Mouse (Mus musculus) adrenal gland, postnatal 10 days (tissue): ENCODE measurements at regions not wholly inside any gene's neighbourhood (a gene's known extent, or its start where the extent isn't known, plus 50 kb on each side); places are given as distances from the start of the nearest gene placed in this dataset.
A peak's percentile ranks its signal among the peaks of the same experiment; 100 is the strongest.

Experiments
- DNase-seq: peaks from one replicate; pipeline ENCODE4 v3.0.0; 2021; ENCODE audit warnings: mixed read lengths

- DNase-seq: peak; percentile 51
Measured at GRCm38 (mm10) chr3:38128486-38129166, 356.0 kb downstream of the Ankrd50 start.

GRCm38 (mm10) chr3:38116071-38116787 is 368.4 kb downstream of the Ankrd50 start:
- no peak for DNase-seq

DNA sequence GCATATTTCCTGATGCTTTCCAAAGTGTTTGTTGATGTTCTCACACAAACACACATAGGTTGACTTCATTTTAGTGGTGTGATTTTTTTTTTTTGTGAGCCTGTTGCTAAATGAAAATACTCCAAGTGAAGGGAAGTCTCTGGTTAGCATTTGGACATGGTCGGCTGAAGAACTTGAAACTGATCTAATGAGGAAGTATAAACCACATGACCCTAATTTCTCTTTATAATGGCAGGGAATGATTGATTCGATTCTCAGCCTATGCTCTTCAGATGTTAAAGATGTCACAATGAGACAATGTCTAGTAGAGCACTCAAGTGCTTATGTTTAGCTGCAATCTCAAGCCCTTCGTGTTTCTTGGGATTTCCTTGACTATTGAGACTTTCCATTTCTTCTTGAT is 372.1 kb downstream of the Ankrd50 start:
- DNase-seq: no peak

DNA sequence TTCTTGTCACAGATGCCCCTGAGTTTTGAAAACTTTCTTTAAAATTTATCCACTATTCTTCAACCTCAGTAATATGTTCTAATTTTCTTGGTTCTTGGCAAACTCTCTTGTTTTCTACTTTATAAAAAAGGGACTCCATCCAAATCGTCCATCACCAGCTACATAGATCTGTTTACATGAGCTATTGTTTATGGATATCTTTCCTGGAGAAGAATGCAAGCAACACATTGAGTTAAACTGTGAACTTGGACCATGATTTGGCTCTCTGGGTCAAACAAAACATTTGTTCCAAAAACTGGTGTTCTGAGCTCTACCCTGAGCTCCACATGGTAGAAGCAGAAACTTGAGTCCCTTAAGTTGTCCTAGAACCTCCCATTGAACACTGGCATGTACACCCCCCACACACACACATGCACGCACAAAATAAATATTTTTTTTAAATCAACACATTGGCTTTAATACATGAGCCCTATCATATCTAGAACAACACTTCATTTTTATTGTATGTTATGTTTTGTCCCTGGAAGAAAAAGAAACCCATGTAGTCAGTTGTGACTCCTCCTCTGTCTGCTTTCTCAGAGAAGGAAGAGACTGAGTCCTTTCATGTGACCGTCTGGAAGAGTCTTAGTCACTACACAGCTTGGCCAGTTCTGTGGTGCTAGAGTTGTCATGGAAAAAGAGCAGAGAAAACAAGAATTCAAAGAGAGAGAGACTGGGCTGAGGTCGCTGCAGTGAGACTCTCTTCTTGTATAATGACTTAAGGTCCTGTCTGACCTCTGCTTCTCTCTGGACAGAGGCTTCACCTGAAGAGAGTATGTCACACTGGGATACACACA is 379.4 kb downstream of the Ankrd50 start:
- DNase-seq: no peak

- DNase-seq: no peak
Measured at GRCm38 (mm10) chr3:38104418-38104817, 380.1 kb upstream of the Gm5148 start.

DNA sequence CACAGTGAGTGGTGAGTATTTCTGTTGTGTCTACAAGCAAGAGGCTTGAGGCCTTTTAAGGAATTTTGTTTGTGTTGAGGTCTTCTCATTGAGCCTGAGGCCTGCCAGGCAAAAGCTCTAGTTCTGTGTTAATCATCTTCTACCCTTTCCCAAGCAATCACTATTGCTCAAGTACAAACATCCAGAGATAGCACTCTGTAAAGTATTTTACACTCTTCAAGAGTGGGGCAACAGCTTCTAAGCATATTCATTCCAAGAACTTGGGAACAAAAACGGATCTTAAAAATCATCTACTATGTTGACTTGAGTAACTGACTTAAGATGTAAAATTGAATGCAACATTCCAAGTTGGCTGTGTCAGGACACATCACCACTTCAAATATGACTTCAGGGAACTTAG is 378.7 kb upstream of the Gm5148 start:
- DNase-seq: no peak

DNA sequence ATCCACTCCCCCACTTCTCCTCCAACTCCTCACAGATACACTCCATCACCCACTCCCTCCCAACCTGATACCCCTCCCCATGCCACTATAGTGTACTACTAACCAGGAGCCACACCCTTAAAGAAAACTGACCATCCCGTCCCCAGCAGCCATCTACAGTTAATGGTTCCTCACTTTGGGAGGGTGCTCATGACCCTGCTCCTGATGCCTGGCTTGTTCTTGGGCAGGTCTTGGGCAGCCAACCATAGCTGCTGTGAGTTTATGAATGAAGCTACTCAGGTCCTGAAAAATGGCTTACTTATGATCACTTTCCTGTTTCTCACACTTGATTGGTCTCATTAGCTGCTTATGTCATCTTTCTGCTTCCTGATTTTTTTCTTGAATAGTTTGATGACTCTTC is 377.9 kb upstream of the Gm5148 start:
- no peak for DNase-seq

- peak; percentile 16 for DNase-seq
Measured at GRCm38 (mm10) chr3:38094370-38094979, 370.2 kb upstream of the Gm5148 start.

- no peak for DNase-seq
Measured at GRCm38 (mm10) chr3:38084548-38084947, 360.3 kb upstream of the Gm5148 start.

DNA sequence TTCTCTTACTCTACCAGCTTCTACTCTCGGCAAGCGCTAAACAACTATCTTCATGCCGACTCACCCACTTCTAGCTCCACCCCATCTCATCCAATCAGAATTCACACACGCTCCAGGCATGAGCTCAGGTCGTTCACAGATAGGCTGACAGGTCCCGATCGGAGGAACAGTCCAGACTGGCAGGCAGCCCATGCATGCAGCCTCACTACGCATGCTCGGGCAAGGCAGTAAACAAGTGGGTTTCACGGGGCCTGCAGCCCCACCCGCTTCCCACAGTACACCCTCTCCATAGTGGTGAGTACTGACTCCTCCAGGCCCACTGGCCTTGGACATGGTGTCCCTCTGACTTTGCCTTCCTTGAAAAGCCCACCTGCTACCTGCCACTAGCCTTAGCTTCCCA is 358.1 kb upstream of the Gm5148 start:
- no peak for DNase-seq

- no peak for DNase-seq
Measured at GRCm38 (mm10) chr3:38076835-38077234, 352.5 kb upstream of the Gm5148 start.

GRCm38 (mm10) chr3:38073946-38074345 is 349.7 kb upstream of the Gm5148 start:
- no peak for DNase-seq

DNA sequence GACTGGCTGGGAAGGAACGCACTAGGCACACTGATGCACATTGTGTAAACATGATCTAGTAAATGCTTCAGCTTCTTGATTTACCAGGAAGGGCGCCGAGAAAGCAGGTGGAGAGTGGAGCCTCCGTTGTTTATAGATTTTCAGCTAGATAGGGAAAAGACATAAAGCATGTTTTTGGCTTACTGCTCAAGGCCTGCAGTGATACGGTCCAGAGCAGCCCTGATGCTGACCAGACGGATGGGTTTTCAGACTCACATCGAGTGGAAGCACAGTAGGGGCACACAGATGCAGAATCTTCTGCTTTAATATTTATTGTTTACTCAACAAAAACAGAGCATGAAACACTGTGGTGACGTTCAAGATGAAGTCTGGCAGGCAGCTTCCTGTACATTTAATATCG is 331.3 kb upstream of the Gm5148 start:
- no peak for DNase-seq

DNA sequence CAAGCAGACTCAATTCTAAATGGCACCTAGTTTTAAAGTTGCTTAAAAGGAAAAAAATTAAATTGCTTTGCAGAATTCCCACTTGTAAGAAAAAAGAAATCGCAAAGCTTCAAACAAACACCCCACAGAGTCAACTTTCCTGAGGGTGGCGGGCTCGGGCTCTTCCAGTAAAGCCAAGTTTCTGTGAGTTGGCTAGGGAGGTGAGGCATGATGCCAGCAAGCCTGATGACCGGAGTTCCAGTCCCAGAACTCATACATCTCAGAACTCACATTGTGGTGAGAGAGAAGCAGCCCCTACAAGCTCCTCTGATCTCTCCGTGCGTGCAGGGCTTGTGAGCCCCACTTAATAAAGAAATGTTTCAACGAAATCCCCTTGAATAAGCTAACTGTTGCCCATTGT is 328.7 kb upstream of the Gm5148 start:
- peak; percentile 27 for DNase-seq

DNA sequence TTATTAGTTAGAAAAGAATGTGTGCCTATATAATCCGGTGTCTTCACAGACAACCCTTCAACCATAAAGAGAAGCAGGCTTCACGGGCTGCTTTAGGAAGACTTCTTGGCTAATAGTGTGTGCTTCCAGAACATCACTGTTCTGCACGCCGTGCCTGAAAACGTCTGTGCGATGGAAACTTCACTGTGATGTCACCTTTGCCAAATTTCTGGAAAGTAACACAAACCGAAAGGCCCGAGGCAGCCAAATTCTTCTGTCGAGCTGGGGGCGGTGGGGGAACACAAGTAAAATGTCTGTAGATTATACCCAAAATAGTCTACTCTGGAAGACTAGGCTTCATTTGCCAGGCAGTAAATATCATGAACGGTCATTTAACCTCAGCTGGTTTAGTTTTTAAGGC is 327.5 kb upstream of the Gm5148 start:
- no peak for DNase-seq

DNA sequence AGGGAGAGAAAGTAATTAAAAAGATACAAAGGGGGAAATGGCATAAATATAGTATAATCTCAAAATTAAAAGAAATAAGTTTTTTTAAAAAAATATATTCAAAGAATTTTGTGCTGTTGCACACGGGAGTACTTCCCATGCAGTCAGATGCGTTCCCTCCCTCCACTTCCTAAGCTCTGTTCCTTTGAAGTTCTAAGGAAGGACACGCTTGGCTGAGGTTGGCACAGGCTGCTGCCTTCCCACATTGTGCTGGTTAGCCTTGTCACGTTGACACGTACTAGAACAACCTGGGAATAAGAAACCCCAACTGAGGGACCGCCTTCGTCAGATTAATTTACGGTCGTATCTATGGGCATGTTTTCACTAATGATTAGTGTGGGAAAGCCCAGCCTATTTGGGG is 326.6 kb upstream of the Gm5148 start:
- peak; percentile 13 for DNase-seq

DNA sequence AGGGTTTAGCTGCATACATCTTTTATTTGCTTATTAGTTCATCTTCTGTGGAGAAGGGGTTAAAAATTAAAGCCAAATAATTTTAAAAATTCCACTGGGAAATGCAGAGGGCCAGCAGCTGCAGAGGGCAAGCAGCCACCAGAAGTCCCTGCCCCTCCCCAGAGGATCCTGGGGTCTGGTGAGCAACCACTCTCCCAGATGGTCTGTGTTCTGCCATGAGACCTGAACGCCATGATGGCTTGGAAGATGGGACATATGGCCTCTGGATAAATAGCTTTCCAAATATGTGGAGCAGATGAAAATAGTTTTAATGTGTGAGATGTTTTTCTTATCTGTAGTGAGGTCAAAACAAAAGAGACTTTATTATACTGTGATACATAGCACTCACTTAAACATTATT is 326.1 kb upstream of the Gm5148 start:
- no peak for DNase-seq

DNA sequence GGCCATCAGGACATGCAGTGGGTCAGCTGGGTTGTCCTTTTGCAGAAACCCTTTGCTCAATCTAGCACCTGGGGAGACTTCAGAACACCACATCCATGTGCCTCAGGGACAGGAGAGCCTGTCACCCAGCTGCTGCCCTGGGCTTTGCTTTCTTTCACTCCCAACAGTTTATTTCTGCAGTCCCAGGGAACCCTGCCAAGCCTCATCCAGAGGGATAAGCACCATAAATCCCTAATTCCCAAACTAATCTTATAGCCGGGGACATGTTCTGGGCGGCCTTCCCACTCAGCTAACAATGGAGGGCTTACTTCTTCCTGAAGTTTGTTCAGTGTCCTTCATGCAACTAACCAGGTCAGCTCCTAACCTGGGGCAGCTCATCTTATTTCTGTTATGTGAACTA is 325.0 kb upstream of the Gm5148 start:
- DNase-seq: no peak

DNA sequence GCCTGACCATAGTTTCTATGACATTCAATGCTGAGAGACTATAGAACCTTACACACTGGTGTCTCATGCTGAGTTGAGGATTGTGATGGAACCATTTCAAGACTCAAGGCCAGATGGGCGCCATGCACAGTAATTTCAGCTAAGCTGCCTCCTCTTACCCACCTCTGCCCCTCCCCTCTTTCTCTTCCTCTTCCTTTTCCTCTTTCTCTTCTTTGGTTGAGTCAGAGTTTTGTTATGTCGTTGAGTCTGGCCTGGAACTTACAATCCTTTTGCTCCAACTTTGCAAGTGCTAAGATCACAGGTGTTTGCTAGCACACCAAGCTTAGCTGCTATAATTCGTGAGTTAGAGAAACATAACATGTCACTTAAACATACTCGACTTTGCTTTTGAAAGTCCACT is 323.2 kb upstream of the Gm5148 start:
- DNase-seq: no peak

DNA sequence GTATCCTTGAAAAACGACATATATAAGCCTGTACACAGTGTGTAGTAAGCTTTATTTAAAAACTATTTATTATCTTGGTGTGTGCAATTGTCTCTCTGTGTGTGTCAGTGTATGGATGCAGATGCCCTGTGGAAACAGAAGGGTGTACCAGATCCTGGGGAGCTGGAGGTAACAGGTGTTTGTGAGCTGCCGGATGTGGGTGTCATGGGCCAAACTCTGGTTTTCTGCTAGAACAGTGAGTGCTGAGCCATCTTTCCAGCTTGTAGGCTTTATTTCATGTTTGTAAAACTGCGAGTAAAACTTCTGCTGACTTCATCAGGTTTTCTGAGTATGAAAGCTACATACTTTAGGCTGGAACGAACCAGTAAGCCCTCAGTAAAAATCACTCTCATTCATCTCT is 322.3 kb upstream of the Gm5148 start:
- DNase-seq: no peak

GRCm38 (mm10) chr3:38045989-38046388 is 321.7 kb upstream of the Gm5148 start:
- peak; percentile 20 for DNase-seq

GRCm38 (mm10) chr3:38045523-38045922 is 321.2 kb upstream of the Gm5148 start:
- no peak for DNase-seq

- DNase-seq: no peak
Measured at GRCm38 (mm10) chr3:38044338-38044737, 320.0 kb upstream of the Gm5148 start.
